Mouse (Mus musculus): ENCODE results near the gene 4930402H24Rik.

The 4930402H24Rik gene

DNA sequence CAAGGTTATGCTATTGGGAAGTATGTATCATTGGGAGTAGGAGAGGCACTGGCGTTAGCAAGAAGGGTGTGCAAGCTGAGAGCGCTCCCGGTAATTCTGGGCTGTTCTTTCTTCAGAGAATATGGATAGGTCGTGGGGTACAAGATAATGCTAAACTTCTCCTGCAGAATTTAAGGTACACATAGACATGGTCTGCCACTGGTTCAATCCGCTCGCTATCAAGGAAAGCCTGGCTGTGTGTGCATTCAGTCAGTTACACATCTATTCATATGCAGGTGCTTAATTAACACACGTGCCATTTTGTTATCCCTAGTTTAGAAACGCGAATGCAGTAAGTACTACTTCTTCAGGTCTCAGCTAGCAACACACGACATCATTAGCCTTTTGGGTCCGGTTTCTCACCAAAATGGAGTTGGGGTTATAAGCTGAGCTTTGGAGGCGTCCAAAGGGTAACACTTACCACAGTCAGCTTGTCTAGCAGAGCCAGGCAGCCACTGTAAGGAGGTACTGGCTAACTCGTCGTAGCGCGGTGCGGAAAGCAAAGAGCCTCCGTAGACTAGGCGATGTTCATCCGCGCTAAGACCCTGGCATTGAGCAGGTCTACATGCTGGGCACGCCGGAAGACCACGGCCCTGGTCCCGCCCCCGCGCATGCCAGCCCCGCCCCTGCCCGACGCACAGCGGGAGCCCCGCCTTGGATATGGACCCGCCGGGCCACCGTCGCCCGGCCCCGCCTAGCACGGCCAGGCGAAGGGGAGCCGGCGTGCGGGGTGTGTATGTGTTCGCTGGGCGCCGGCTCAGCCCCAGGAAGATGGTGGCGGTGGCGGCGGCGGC, at the start of gene 4930402H24Rik, which contains the start of gene Atrn:
TSS of gene 4930402H24Rik (minus strand) at position 656 of the 833 bp plus-strand sequence.
TSS of gene Atrn (plus strand) at position 745 of the 833 bp plus-strand sequence.
- peak; percentile 88 to 92 for DNase-seq

DNA sequence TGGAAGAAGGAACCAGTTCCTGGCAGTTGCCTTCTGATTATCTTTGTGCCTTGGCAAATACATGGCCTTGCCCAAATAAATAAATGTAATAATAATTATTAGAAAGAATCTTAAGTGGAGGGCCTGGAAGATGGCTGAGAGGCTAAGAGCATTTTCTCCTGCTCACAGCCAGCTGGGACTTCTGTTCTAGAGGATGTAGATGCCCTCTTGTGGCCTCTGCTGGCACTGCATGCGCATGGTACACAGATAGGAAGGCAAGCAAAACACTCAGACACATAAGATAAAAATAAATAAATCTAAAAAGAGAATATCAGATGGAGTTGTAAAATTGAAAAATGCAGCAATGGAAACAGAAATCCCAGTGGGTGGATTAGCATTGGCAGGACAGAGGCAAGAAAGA, 44.3 kb upstream of the 4930402H24Rik start:
- peak; percentile 82 to 83 for DNase-seq

DNA sequence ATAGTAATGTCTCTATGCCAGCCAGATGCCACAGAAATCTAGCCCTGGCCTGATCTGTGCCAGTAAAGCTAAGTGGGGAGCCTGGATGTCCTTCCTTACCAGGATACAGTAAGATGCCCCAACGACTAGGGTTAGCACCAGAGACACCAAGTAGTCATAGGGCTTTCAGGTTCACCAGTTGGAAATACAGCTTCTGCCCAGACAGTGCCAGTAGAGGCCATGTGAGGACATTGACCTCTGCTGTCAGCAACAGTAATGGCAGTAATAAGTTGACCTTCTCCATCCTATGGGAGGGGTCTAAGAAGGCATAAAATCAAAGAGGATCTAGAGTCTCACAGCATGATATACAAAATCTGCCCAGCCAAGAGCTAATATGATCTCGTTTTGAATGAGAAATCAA, 43.6 kb upstream of the 4930402H24Rik start:
- DNase-seq = no peak

DNA sequence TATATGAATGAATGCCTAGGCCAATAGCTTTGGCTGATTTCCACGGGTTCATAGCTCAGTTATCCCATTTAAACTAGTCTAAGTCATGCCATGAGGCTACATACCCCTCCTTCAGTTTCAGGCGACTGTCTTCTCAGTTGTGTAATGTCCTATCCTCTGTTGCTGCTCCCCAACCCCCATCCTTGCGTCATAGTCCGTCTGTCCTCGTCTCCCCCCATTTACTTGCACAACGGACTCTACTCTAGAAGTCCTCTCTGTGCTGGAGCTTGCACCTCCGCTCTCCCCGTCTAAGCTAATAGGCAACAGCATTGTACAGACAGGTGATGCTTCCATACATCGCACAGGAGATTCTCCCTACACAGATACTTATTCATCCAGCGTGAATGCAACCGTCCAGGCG, 26.7 kb upstream of the 4930402H24Rik start:
- peak; percentile 53 for DNase-seq

DNA sequence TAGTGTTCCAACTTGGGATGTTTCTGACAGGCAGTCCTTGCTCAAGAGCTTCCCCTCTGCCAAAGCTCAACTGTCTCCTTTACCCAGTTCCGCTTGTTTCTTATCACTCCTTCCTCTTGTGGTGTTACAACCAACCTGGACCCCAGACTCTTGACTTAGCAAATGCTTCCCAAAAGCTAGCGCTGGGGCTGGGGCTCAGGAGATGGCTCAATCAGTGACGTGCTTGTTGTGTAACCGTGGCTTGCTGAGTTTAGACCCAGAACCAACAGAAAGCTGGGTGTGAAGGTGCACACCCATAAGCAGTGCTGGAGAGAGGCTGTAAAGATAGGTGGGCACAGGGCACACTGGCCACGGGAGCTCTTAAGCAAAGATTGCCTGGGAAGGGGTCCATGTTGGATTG, 23.8 kb upstream of the 4930402H24Rik start:
- peak; percentile 9 to 13 for DNase-seq

DNA sequence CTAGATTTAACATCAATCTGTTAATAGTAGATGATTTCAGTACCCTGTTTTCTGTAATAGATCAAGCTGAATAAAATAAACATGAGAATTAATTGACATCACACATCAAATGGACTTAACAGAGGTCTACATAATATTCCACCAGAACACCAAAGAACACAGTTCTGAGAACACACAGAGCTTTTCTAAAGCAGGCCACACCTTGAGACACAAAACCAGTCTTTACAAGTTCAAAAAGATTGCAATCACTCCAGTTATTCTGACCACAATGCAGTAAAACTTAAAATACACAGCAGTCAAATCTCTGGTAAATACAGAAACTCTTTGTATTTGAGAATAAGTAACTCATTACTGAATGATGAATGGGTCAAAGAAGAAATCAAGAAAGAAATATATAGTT, 22.3 kb upstream of the 4930402H24Rik start:
- DNase-seq = no peak

DNA sequence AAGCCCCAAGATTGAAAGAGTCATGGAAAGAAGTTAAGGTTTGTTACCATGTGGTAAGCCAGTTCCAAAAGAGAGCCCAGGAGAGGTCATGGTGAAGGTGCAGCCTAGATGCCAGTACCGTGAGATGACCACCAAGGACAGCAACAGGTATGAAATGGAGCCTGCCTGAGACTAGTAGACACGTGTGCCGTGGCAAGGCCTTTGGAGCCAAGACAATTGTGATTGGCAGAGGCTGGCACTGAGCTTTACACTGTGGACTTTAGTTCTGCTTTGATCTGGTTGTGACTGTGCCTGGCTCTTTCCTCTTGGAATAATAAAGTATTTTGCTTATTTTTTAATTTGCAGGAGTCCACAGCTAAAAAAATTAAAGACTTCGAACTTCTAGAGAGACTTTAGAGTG, 21.8 kb upstream of the 4930402H24Rik start:
- DNase-seq = no peak

DNA sequence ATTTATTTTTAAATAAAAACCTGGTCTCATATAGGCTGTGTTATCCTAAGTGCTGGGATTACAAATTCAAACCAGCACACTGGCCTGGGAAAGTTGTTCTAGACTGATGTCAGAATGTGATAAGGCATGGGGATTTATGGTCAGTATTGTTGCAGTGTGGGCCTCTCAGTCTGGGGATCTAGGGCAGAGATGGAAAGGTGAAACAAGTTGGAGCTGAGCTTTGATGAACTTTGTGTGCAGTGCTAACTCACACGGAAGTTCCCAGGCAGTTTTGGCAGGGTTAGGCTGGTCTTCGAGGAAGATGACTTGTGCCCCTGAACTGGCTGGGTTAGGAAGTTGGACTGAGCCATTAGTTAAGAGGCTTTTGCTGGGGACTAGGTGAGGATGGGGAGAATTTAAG, 18.7 kb upstream of the 4930402H24Rik start:
- no peak for DNase-seq

DNA sequence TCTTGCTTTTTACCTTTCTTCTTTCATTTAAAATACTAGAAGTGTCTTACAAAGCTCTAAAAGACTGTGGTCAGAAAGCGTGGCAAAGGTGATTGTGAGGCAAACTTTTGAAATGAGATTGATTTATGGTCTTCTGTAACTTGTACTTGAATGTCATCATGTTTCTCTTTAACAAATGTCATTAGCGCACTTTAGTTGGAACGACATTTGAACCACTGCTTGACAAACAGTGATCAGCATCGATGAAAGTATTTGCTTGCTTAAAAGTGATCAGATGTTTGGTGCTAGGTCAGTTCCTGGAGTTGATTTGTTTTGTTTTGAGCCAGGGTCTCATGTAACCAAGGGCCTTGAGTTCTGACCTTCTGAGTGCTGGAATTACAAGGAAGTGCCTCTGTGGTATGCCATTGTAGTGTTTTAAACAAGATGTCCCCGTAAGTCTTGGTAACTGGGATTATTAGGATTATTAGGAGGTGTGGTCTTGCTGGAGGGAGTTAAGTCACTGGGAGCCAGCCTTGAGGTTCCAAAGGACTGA, 12.9 kb upstream of the 4930402H24Rik start:
- no peak for DNase-seq

DNA sequence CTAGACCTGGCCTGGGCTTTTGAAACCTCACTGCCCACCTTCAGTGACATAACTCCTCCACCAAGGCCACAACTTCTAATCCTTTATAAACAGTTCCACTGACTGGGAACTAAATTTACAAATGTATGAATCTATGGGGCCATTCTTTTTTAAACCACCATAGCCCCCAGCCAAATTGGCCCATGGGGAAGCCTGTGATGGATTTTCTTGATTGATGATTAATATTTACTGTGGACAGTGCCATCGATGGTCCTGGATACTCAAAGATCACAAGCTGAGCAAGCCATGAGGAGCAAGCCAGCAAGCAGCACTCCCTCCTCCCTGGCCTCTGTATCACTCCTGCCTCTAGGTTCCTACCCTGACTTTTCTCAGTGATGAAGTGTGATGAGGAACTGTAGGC, 11.5 kb upstream of the 4930402H24Rik start:
- DNase-seq = no peak

DNA sequence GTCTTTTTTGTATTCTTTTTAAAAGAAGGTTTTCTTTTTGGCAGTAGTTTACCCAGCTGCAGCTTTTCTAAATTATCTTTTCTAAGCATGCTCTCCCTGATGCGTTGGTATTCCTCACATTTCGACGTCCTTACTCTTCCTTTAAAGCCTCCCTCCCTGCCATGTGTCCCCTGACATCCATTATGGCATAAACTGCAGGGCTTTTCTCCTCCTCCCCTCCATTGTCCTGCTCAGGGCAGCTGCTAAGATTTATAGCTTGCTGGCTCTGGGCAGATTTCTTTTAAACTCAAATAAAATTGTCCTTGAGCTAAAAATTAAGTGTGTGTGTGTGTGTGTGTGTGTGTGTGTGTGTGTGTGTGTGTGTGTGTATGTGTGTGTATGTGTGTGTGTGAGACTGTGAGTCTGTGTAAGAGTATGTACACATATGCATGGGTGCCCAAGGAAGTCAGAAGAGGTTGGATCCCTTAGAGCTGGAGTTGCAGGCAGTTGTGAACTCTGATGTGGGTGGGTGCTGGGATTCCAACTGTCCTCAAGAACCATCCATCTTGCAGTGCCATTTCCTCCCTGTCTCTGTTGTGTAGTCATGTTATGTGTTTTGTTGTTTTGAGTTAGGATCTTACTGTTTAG, 10.4 kb upstream of the 4930402H24Rik start:
- no peak for DNase-seq

DNA sequence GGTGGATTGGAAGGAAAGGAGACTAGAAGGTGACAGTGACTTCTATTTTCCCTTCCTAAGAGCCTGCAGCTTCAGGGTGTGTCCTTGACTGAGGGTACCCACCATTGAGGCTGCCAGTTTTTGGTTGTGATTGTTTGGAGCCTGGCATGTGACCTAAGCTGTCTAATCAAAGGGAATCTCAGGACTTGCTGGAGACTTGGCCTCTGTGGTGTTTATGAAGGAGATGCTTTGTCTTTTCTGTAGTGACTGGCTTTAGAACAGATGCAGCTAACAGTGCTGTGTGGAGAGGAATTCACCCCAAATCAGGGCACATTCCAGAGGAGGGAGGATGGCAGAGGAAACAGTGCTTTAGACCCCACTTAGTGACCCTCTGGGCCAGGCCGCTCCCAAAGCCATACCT, 8.7 kb upstream of the 4930402H24Rik start:
- DNase-seq = peak in 1 of 2 experiments; percentile 20

DNA sequence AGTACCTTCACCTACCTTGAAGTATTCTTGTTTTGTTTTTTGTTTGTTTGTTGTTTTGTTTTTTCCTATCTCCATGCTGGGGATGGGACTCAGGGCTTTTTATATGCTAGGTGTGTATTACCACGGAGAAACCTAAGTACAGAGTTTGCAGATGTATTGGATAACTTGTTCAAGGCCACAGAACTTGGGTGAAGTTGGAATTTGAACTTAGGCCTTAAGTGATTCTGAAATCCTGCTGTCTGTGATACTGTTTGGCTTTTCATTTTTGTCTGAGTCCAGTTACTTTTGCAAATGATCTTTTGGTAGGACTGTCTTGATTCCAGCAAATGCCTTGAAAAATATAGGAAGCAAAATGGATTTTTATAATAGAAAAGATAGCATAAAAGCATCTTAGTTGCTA, 5.5 kb upstream of the 4930402H24Rik start:
- no peak for DNase-seq

DNA sequence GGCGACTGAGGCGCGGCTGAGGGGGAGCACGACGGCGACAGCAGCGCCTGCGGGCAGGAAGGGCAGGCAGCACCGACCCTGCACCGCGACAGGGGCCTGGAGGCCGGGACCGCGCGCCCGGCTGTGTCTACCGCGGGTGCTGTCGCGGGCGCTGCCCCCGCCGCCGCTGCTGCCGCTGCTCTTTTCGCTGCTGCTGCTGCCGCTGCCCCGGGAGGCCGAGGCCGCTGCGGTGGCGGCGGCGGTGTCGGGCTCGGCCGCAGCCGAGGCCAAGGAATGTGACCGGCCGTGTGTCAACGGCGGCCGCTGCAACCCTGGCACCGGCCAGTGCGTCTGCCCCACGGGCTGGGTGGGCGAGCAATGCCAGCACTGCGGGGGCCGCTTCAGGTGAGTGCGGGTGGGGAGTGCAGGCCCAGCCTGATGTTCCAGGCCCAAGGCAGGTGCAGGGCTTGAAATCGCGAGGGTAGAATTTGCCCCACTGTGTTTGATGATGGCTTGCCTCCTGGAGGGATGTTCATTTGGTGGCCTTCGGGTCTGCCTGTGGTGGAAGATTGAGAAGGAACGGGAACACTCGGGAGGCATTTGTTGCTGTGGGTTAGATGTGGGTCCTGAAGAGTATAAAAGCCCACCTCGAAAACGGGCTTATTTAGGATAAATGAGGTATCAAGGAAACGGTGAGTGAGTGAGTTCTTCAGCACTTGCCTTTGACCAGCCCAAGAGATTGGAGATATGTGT, 544 bp upstream of the 4930402H24Rik start:
- DNase-seq = no peak

DNA sequence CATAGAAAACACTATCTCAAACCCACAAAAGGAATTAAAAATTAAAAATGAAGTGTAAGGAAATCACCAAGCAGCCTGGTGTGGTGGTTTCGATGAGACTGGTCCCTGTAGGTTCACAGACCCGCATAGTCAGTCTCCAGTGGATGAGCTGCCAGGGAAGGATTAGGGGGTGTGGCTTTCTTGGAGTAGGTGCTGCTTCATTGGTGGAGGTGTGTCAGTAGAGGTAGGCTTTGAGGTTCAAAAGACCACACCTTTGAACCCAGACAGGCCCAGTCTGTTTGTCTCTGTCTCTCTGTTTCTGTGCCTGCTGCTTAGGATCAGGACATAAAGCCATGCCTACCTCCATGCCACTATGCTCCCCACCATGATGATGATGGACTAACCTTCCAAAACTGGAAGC, 7.4 kb downstream of the 4930402H24Rik start:
- DNase-seq = no peak

DNA sequence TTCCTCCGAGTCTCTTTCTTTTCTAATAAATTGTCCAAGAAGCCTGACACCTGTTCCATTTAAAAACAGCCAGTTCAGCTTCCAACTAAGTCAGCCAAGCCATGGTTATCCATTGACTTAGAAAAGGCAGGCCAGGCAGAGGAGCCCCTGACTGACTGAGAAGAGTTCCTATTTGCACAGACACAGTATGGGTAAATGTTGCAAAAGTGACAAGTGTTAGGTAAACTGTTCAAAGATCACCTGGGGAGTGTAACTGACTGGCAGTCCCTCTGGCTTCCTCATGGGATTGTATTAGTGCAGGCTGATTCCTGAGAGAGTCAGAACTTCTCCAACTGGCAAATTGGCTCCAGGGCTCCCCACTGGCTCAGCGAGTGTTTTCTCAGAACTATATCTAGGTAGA, 8.3 kb downstream of the 4930402H24Rik start:
- DNase-seq = no peak

DNA sequence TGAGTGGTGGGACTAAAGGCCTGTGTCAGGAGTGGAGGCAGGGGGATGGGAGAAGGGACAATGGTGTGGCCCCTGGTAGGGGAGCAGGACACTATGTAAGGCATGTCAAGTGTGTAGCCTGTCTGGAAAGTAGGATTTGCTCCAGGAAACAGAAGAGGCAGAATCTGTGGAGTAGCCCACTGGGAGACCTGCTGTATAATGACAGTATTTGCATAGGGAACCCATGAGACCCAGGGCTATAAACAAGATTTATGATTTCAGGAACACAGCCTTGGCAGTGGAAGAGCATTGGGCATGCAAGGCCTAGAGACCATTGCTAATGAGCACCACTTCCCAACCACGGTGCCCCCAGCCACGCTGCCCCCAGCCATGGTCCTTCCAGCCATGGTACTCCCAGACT, 9.3 kb downstream of the 4930402H24Rik start:
- no peak for DNase-seq

DNA sequence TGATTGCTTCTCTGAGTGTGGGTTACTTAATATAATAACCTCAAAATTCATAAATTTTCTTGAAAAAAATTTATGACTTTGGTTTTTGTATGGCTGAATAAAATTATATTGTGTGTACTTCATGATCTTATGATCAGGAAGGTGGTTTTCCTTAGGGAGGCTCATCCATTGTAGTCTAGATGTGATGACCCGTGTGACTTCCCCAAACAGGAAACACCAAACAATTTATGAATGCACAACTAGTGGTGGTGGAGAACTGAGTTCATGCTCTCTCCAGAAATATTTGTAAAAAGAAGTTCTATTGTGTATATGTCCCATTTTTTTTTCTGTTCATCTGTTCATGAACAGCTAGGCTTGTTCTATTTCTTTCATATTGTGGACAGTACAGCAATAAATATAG, 18.8 kb downstream of the 4930402H24Rik start:
- no peak for DNase-seq

DNA sequence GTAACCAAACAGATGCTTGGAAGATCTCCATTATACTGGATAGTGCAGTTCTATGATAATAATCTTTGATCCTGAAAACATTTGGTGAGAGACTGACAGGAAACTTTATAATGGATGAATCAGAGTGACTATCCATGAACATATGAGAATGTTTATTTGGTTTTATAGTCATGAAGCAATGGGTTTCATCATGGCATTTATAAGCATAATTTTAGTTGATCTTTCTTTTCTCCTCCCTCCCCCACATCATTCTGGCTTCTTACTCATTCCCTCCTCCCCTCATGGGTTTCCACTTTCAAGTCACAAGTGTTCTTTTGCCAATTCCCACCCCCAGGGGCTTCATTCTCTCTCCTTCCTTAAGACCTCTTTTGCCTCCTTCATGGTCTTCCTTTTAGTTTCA, 19.2 kb downstream of the 4930402H24Rik start:
- no peak for DNase-seq

DNA sequence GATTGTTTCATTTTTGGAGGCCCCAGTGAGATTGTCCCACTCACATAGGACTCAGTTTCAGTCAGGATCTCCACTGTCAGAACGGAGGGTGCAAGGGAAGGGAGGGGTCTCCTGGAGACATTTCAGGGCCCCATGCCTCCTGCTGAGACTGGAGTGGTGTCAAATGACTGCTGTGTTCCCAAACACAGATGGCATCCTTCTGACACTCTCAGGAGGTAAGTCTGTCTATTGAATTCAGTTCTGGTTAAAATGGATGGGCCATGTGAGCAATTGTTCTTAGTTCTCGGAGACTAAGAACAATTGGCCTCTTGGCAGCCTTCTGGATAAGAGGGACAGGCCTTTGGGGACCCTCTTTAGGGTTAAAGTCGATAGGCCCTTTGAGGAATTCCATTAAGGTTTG, 28.8 kb downstream of the 4930402H24Rik start:
- DNase-seq = no peak

DNA sequence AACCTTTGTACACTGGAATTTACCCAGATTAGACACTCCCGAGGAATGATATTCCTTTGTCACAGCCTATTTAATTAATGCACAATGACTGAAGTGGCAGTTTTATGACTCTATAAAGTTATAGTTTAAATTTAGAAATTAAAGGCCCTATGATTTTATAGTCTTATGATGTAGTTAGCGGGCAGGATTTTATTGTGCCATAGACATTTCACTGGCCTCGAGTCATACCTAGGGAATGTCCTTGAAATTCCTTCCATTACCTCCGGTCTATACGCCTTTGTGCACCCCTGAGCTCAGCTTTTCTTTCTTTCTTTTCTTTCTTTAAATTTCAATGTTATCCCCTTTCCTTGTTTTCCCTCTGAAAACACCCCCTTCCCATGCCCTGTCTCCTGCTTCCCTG, 35.3 kb downstream of the 4930402H24Rik start:
- no peak for DNase-seq

DNA sequence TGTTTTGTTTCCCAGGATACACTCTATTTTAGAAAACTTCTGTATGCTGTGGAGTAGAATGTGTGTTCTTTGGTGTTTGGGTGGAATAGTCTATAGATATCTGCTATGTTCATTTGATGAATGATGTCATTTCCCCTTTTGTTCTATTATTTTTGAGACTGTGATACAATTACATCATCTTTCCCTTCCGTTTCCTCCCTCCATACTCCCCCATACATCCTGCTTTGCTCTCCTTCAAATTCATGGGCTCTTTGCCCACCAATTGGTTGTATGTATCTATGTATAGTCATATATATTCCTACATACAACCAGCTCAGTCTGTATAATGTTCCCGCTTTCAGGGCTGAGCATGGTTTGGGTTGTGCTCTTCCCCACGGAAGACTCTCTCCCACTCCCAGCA, 44.1 kb downstream of the 4930402H24Rik start:
- DNase-seq = no peak

DNA sequence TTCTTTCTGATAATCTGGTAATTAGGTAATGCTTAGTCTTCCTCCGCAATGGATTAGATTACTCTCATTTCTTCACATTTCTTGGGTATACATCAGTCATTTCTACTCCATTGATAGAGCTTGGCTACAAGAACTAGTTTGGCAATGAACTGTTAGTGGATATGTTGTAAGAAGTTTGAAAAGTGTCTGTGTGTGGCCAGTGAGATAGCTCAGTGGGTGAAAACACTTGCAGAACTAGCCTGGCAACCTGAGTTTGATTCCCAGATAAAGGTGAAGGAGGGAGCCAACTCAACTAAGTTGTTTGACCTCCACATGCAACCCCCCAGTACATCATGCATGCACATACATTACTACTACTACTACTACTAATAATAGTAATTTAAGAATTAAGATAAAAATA, 53.2 kb downstream of the 4930402H24Rik start:
- no peak for DNase-seq

All from lung, adult 18-20 months (tissue).